Mouse (Mus musculus) c-Kit-negative CD71-positive TER-119-positive erythroid progenitor cells, embryonic 14.5 days (primary cell): ENCODE data around the gene Sult2b1.
A peak's percentile ranks its signal among the peaks of the same experiment; 100 is the strongest.

Experiments
- DNase-seq: peaks from one replicate; pipeline ENCODE4 v3.0.0-alpha.2; 2013; ENCODE audit warnings: low read depth, low spot score

Sult2b1 gene

DNA sequence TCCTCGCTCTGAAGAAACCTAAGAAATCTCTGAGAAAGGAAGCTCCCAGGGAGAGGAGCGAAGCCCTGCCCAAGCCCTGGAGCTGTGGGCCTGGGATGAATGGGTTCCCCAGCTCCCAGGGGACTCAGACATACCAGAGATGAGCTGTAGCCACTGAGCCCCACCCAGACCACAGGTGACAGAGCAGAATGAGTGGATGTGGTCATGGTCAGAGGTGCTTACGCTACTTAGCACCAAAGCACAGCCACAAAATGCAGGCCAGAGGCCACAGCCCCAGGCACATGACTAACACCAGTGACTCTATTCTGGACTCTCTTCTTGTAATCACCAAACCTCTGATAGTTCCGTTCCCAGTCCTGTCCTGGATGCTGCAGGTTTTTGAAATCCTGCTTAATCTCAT is 13.4 kb downstream of the Sult2b1 start:
- DNase-seq = no peak

DNA sequence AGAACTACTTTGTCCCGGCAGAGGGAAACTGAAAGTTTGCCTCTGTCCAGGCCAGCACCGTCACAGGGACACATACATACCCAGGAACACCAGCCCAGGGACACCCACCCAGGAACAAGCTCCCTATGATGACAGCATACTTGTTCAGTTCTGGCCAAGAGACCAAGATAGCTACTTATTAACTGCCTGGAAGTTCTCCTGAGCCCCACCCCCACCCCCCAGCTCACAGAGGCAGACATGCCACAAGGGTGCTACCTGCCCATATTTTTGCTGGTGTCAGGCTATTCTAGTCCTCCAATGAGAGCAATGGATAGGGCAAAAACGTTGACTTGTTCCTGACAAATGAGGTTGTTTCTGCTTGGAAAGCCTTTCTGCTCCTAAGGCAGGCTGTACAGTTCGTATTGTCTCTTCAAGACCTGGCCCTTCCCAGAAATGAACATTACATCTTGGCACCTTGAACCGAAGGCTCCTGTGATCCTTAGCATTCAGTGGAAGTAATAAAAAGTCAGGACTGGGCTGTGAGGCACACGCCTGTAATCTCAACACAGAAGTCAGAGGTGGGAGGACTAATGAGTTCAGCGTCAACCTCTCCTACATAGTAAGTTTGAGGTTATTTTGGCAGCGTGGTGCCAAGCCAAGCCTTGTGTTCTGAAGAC is 13.9 kb downstream of the Sult2b1 start:
- no peak for DNase-seq

DNA sequence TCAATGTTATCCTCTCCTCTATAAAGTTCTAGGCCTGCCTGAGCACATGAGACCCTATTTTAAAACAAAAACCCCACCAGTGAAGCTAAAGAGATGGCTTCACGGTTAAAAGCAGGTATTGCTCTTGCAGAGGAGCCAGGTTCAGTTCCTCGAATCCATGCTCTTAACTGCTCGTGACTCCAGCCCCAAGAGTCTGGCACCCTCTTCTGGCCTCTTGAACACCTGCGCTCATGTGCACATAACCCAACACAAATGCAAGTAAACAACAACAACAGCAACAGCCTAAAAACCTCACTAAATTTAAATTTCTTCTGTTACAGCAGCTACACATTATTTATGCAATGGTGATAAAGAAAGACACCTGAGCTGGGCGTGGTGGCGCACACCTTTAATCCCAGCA is 17.0 kb downstream of the Sult2b1 start:
- no peak for DNase-seq

DNA sequence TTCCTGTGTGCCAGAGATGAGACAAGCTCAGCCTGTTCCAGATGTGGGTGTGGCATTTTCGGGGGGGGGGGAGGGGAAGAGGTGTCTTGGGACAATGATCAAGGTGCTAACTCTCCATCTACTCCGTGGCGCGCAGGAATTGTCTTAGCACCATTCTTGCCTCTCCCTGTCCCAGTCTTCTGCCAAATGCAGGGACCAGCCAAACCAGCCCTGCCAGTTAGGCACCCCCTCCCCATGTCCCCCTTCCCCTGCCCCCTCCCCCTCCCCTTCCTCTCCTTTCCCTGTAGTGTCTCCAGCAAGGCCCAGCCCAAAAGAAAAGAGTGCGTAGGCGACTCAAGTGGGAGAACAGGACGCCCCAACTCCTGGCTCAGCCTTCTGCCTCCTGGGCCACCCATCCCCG is 17.7 kb downstream of the Sult2b1 start:
- DNase-seq = no peak

DNA sequence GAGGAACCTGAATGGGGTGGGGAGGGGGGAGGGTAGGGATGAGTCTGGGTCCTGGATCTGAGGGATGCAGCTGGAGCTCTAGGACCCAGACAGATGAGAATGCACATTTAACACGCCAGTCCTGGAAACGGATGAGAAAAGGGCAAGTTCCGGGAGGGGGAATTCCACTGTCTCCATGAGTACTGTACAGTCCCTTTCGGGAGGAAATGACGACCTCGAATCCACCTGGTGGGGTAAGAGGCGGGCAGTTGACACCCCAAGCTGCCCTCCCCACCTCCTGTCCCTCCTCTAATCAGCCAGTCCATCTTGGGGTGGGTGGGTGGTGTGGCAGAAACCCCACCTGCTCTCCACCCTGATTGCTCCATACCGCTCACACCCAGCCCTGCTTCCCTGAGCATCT is 18.5 kb downstream of the Sult2b1 start:
- DNase-seq = no peak

DNA sequence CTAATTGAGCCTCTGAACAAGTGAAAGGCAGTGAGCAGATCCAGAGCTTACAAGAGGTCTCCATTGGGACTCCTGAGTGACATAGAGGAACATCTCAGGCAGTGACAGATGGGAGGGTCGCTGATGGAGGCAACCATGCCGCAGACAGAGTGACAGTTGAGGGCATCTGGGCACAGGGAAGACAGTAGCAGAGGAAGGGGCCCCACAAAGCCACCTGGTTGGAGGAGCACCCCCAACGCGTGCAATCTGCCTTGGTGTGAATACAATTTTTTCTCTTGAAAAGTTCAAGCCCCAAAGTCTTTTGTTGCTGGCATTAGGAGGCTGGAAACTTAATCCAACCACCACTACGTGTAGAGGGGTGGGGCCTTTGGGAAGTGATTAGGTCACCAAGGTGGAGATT is 24.3 kb downstream of the Sult2b1 start:
- no peak for DNase-seq

DNA sequence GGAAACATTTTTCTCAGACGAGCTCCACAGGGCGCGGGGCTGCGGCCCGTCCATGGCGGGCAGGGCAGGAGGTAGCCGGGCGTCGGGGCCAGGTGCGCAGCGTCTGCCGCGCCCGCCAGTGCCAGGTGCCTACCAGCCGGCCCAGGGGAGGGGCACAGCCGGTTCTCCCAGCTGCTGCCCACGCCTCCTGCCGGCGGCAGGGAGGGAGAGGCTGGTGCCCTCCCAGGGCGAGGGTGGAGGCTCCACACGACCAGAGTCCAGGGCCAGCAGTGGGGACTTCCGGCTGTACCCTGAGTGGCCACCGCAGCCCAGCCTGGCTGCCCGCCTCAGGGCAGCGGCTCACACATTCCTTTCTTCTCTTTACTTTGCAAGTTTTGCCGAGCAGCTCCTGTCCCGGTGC is 25.1 kb downstream of the Sult2b1 start:
- no peak for DNase-seq

DNA sequence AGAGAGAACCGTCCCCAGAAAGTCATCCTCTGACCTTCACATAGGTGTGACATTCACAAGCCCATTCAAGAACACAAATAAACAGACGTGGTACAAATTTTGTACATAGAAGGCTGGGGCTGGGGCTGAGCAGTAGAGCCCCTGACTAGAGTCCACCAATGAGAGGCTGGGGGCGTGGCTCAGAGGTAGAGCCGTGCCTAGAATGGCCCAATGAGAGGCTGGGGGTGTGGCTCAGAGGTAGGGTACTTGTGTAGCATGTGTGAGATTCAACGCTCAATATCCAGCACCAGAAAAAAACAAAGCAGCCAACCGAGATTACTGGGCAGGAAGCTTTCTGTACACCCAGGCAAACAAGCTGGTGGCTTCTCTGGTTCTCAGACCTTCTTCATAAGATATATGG is 28.8 kb downstream of the Sult2b1 start:
- DNase-seq = no peak

DNA sequence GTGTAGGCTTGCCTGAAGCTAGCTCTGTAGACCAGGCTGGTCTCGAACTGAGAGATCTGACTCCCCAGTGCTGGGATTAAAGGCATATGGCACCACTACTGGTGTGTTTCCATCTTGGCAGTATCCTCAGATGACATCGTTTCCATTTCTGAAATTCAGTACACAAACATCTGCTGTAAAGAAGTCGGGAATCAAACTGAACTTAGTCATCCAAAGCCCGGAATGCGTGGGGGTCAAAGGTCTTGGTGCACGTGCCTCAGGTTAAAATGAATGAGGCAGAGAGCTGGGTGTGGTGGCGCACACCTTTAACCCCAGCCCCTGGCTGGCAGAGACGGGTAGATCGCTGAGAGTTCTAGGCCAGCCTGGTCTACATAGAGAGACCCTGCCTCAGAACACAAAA is 34.3 kb downstream of the Sult2b1 start:
- DNase-seq = no peak

DNA sequence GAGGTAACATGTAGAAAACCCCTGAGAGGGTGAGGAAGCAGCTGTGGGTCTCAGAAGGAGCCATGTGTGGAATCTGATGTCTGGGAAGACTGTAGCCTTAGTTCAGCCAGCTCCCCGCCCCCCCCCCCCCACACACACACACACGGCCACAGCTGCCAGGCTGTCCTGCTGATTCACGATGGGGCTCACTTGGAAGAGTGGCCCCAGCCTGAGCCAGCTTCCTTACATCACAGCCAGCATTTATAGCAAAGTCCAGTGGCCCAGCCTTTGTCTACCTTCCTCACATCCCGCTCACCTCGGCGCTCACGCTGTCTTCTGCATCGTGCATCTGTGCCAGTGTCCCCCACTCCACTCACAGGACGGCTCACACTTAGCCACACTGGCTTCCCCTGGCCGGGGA is 35.1 kb downstream of the Sult2b1 start:
- DNase-seq = no peak

DNA sequence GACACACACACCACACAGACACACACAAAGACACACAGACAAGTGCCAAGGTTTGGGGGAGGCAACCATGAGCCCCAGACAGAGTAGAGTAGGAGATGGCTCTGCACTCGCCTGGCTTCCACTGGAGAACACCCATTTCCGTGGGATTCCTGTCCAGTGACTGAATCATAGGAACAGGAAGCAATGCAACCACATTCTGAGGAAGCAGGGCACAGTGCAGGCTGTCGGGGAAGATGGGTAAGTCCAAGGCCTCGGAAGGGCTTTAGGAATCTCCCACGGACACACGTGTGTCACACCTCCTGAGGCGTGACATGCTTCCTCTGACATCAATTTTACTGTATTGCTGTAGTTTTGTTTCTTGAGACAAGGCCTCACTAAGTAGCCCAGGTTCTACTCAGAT is 36.4 kb downstream of the Sult2b1 start:
- no peak for DNase-seq

DNA sequence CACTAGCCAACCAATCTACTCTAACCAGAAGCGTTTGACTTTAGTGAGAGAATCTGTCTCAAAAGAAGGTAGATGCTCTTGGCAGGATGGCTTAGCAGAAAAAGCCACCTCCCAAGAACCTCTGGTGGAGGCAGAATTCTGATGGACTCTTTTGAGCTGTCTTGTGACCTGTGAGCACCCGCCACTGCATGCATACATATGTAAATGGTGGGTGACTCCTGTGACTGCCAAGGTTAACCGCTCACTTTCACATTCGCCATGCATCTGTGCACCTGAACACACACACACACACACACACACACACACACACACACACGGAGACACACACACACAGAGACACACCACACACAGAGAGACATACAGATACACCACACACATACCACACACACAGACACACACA is 37.0 kb downstream of the Sult2b1 start:
- no peak for DNase-seq

DNA sequence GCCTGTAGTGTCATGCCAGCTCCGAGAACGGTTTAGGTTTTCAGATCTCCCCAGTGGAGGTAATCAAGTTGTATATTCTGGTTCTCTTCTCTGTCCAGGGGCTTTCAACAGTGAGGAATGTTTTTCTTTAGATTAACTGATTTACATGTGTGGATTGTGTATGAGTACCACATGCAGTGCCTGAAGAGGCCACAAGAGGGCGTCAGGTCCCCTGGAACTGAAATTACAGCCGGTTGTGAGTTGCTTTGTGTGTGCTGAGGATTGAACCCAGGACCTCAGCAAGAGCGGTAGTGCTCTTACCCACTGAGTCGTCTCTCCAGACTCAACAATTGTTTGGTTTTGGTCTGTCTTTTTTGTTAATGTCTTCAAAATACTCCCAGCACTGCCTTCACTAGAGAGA is 38.0 kb downstream of the Sult2b1 start:
- no peak for DNase-seq

DNA sequence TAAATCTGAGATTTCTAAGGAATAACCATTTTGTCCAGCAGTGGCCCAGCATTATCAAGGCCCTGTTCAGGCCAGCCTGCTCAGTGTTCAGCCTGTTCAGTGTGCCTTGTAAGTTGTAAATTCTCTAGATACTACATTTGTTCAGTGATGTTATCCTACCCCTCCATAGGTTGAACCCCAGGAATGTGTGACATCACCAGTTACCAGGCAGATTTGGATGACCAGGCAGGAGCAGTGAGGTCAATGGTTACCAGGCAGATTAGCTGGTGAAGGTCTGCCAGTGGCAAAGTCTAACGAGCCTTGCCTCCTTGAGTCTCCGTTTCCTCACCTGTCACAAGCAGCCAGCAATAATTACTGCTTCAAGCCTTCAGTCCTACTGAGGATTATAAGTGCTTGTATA is 40.1 kb downstream of the Sult2b1 start:
- DNase-seq = no peak

DNA sequence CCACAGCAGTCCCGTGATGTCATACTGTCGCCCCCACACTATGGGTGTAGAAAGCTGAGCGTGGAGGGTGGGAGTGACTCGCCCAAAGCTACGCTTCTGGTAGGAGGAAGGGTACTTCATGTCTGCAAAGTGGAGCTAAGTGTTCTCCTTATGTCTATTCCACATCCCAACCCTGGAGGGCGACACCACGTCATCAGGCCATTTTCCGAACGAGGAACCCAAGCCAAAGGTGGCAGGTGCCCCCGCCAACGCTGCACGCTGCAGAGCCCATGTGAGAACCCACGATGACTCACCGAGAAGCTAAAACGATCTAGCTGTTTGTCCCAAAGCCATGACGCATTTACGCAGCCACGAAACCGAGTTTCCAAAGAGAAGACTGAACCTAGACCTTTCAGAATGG is 42.1 kb downstream of the Sult2b1 start:
- no peak for DNase-seq

DNA sequence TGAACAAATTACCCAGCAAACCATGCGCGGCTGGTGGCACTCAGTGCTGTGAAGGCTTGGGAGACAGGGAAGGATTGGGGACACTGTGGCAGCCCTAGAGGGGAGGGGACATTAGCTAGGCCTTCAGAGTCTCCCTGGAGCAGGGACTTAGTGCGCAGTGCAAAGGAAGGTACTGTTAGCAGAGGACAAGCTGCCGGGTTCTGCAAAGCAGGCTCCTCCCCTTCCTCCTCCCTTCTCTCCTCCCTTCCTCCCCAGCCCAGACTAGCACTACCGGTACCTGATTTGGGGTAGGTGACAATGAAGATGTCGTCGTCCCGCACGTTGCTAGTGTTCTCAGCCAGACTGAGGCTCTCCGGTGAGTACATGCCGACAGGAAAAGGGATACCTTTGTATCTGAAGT is 42.7 kb downstream of the Sult2b1 start:
- no peak for DNase-seq

DNA sequence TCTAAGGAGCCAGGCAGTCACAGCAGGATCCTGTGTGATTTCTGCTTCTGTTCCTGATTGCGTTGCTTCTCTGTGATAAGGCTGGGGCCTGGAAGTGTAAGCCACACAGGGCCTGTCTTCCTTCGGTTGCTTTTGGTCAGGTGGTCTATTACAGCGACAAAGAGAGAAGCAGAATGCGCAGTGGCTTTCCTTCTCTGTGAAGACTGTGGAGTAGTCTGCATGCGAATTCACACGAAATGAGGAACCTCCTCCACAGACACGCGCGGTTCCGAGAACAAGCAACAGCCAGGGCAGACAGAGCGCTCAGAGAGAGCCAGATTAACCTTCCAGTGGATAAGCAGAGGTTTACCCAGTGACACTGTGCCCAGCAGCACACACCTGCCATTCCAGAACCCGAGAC is 43.2 kb downstream of the Sult2b1 start:
- DNase-seq = no peak

DNA sequence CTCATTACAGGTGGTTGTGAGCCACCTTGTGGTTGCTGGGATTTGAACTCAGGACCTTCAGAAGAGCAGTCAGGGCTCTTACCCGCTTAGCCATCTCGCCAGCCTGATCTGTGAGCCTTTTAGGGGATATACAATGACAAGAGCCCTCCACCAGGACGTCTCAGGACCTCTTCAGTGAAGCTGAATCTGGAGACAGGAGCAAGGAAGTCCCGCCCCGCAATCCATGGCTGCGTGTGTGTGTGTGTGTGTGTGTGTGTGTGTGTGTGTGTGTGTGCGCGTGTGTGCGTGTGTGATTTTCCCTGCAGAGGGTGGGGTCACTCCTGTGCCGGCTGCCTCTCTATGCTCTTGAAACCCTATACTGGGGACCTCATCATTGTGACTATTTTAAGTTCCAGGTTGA is 44.6 kb downstream of the Sult2b1 start:
- no peak for DNase-seq

DNA sequence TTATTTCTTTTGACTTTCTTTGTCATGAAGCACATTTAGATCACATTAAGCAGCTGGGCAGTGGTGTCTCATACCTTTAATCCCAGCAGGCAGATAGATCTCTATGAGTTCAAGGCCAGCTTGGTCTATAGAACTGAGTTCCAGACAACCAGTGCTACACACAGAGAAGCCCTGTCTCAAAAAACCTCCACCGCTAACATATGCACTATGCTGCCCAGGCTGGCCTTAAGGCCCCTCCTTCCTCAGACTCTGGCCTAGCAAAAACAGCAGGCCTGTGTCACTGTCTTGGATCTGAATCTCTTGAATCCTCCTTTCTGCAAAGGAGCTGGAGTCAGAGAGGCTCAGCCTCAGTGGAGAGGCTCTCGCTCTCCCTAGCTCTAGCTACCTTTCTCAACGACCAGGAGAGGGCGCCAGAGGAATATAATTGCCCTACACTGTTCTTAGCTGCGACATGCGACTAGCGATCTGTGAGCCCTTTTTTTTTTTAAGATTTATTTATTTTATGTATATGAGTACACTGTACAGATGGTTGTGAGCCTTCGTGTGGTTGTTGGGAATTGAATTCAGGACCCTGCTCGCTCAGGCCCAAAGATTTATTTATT is 45.2 kb downstream of the Sult2b1 start:
- peak; percentile 60 for DNase-seq

DNA sequence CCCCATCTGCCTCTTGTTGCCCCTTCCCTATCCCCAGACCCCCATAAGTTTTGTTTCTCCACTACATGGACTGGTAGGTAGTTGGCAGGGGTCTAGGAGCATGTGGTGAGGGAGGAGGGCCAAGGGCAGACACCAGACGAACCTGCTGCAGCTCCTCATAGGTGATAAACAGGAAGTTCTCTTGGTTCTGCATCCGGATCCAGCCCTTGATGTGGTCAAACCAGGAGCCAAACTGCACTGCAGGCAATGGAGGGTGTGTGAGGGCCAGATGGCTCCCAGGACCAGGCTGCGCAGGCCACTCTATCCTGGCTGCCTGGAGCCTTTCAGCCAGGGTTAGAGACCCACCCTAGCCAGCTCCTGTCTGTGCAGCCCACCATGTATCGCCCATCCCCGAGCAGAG is 51.0 kb downstream of the Sult2b1 start:
- DNase-seq = no peak

DNA sequence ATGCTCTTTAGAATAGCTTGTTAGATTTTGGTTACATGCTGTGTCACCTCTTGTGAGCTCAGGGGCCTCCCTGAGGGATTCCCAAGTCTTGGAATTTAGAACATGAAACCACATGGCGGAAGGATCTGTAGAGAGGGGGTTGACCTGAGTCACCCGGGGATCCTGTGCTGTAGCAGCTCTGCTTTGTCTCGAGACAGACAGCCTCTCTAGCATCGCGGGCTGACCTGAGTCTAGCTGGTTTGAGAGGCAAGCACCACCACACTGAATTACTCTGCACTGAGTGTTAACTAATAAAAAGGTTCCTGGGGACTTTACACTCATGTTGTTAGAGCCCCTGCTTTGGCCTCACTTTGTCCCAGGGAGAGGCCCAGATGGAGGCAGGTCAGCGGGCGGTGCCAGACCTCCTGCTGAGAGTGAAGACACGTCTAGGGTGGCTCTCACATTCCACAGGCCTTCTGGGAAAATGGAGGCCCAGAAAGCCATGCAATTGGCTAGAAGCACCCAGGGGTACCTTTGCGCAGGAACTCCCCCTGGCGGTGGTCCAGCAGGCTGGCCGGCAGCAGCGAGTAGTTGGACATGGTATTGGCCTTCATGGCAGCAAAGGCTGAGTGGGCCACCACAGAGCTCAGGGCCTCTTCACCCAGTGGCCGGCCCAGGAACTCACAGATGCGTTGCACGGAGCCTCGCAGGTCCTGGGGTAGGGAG is 53.6 kb downstream of the Sult2b1 start:
- DNase-seq = no peak

DNA sequence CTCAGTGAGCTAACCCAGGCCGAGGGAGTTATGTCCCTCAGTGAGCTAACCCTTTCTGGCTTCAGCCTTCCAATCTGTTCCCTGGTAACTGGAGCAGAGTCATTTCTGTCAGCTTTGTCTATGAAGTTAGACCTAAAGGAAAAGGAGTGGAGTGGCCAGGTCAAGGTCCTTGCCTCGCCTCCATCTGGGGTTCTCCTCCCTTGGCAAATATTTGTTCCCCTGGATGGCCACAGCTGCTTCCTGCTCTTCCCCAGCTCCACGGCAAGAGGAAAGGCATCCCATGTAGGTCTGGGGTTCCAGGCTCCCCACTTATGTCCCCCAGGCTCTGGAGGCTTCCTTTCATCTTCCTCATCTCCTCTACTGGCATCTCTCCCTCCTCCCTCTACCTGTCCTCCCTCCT is 56.8 kb downstream of the Sult2b1 start:
- no peak for DNase-seq

DNA sequence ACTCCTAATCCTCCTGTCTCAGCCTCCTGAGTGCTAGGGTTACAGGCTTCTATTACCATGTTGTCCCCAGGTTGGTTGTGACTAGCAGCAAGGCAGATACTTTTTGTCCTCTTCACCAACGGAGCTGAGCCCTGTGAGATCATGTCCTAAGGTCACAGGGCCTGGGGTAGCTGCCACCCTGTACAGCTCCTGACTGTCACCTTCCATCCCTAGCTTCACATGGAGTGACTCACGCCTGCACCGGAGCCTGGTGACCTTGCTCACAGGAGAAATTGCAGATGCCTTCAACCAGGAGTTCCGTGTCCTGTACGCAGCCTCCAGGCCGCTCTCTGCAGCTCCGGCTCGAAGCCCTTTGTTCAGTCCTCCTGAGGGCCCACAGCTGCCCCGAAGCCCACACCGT is 58.0 kb downstream of the Sult2b1 start:
- DNase-seq = no peak
